ENCODE assay signal across 8 mouse cellular contexts in genomic region chr2:23155777-23156607, GRCm38 (mm10). TPM values are rescaled to one million over a fixed set of nuclear protein-coding genes. Genes with fewer than 3 reads are reported as not detected.
DNase-seq lines count a peak whose midpoint lies in the region; ATAC-seq and TF ChIP-seq lines count a peak whose summit lies in the region.

Gene Mastl, minus strand, starts transcription at chr2:23156024.
Gene Yme1l1, plus strand, starts transcription at chr2:23156369.

- H3K9me3 ChIP-seq in hindbrain, embryonic 10.5 days: no peaks in the 10 kb centered on the region
- H3K9me3 ChIP-seq in lung, postnatal 0 days (ENCODE audit: low read length): no peaks in the 10 kb centered on the region

- H3K4me3 ChIP-seq in hindbrain, embryonic 10.5 days: peak within 1 kb of the TSS; percentile 80
- peak within 1 kb of the TSS; percentile 78 for H3K4me3 ChIP-seq in lung, postnatal 0 days (ENCODE audit: low read depth, low read length)

- H3K4me2 ChIP-seq in lung, postnatal 0 days (replicated peaks; ENCODE audit: low read depth, low read length): peak within 1 kb of the TSS; percentile 90

- peaks cover 33% of the 10 kb centered on the region for H3K4me1 ChIP-seq in hindbrain, embryonic 10.5 days (replicated peaks)
- H3K4me1 ChIP-seq in lung, postnatal 0 days (ENCODE audit: insufficient read depth, low read depth, low read length): peaks cover 14% of the 10 kb centered on the region

- peak within 1 kb of the TSS; percentile 77 for H3K9ac ChIP-seq in lung, postnatal 0 days (replicated peaks; ENCODE audit: low read depth)

- DNase-seq in MN1 (ENCODE audit: low spot score): peak; percentile 96
- peak; percentile 95 for DNase-seq in cerebellum, adult 9-10 months
- peak; percentile 97 for DNase-seq in hindbrain, embryonic 10.5 days (ENCODE audit: low spot score)
- DNase-seq in layer of hippocampus, adult 9-11 months: peak; percentile 99
- DNase-seq in lung, postnatal 0 days (ENCODE audit: low spot score): peak; percentile 99
- DNase-seq in ovary, postnatal 14 days (ENCODE audit: low spot score): peak; percentile 88
- DNase-seq in thymus, postnatal 14 days: peak; percentile 99

- no peaks in the 10 kb centered on the region for H3K27me3 ChIP-seq in hindbrain, embryonic 10.5 days (ENCODE audit: insufficient read depth, poor library complexity, severe bottlenecking)
- H3K27me3 ChIP-seq in lung, postnatal 0 days (replicated peaks; ENCODE audit: insufficient read depth, low read length): no peaks in the 10 kb centered on the region

- TF ChIP-seq EP300 in lung, postnatal 0 days (IDR thresholded peaks at IDR 0.05): 0 out of 2 replicates have a peak, but pooled peaks have one; percentile 54

- H3K36me3 ChIP-seq in hindbrain, embryonic 10.5 days: peaks cover 19% of the 10 kb centered on the region
- H3K36me3 ChIP-seq in lung, postnatal 0 days (ENCODE audit: insufficient read depth, low read length): no peaks in the 10 kb centered on the region

- H3K27ac ChIP-seq in hindbrain, embryonic 10.5 days: peak within 1 kb of the TSS; percentile 95
- H3K27ac ChIP-seq in lung, postnatal 0 days (ENCODE audit: low read length): peak within 1 kb of the TSS; percentile 99

- WGBS in hindbrain, embryonic 10.5 days: under 1% methylated on average over 61 of the region's 61 CpGs
- WGBS in lung, postnatal 0 days: under 1% methylated on average over 61 of the region's 61 CpGs

- peak; percentile 55; the same call in 1 of the 2 replicates for TF ChIP-seq CTCF in lung, postnatal 0 days (IDR thresholded peaks at IDR 0.05)

- ATAC-seq in frontal cortex, adult (ENCODE audit: low TSS enrichment): peak; percentile 95
- peak; percentile 99 for ATAC-seq in lung, postnatal 0 days

RNA-seq across cellular contexts. Expression of gene Mastl, which starts in this region (rescaled TPM):
- 13.3 and 16.6 TPM in 2 replicates for polyA plus RNA-seq in hindbrain, embryonic 10.5 days (2016; fragmentation: Nextera tagmentation; extraction: Ambion mirVana)
- 0.98 and 1.4 TPM in 2 replicates for polyA plus RNA-seq in lung, postnatal 0 days (2015; fragmentation: Nextera tagmentation; extraction: Ambion mirVana)

RNA-seq across cellular contexts. Expression of gene Yme1l1, which starts in this region (rescaled TPM):
- polyA plus RNA-seq in hindbrain, embryonic 10.5 days (2016; fragmentation: Nextera tagmentation; extraction: Ambion mirVana): 56.0 and 71.0 TPM in 2 replicates
- 37.7 and 44.2 TPM in 2 replicates for polyA plus RNA-seq in lung, postnatal 0 days (2015; fragmentation: Nextera tagmentation; extraction: Ambion mirVana)

Comparison
In these comparisons a context has a peak if more than half of its experiments do, and no peak if none do; other contexts are left out.
1. Peak in every context shown above with its lines: DNase-seq, ATAC-seq, H3K4me3 ChIP-seq and H3K27ac ChIP-seq.